Mouse (Mus musculus): ENCODE results near the gene Tbck. TPM values are rescaled to one million over a fixed set of nuclear protein-coding genes. Genes with fewer than 3 reads are reported as not detected.

The Tbck gene
- polyA plus RNA-seq, 1 experiment from 2014 or later: 21.6 TPM

GRCm38 (mm10) chr3:132808951-132809350, 125.0 kb downstream of the Tbck start:
- no peak overlapping the region for H3K4me2 ChIP-seq (replicated peaks; ENCODE audit: low read depth, low read length)
- H3K4me3 ChIP-seq (ENCODE audit: low read length): no peak overlapping the region
- WGBS: 82% methylated on average over 3 of the region's 3 CpGs
- no peaks in the 10 kb centered on the region for H3K27me3 ChIP-seq (ENCODE audit: control insufficient read depth, insufficient read depth, low read length)
- H3K9me3 ChIP-seq (ENCODE audit: control insufficient read depth, low read length): no peaks in the 10 kb centered on the region
- no peaks in the 10 kb centered on the region for H3K4me1 ChIP-seq (ENCODE audit: control insufficient read depth, insufficient read depth, low read length)
- H3K9ac ChIP-seq (ENCODE audit: low read depth, low read length): no peak overlapping the region
- ATAC-seq (ENCODE audit: low FRiP score, low TSS enrichment): no peak
- H3K27ac ChIP-seq (ENCODE audit: low read depth, low read length): no peak overlapping the region
- peaks cover 2% of the 10 kb centered on the region; the same call in 1 of the 2 replicates for H3K36me3 ChIP-seq (ENCODE audit: control insufficient read depth, insufficient read depth, low read length)

GRCm38 (mm10) chr3:132811791-132812190, 127.8 kb downstream of the Tbck start:
- H3K4me2 ChIP-seq (replicated peaks; ENCODE audit: low read depth, low read length): no peak overlapping the region
- no peak overlapping the region for H3K27ac ChIP-seq (ENCODE audit: low read depth, low read length)
- no peaks in the 10 kb centered on the region for H3K27me3 ChIP-seq (ENCODE audit: control insufficient read depth, insufficient read depth, low read length)
- no peaks in the 10 kb centered on the region for H3K4me1 ChIP-seq (ENCODE audit: control insufficient read depth, insufficient read depth, low read length)
- peaks cover 4% of the 10 kb centered on the region; the same call in 1 of the 2 replicates for H3K36me3 ChIP-seq (ENCODE audit: control insufficient read depth, insufficient read depth, low read length)
- no peak overlapping the region for H3K9ac ChIP-seq (ENCODE audit: low read depth, low read length)
- no peak for ATAC-seq (ENCODE audit: low FRiP score, low TSS enrichment)
- 62% methylated on average over 5 of the region's 5 CpGs for WGBS
- H3K4me3 ChIP-seq (ENCODE audit: low read length): no peak overlapping the region
- no peaks in the 10 kb centered on the region for H3K9me3 ChIP-seq (ENCODE audit: control insufficient read depth, low read length)

- Histone ChIP-seq H3K27ac (ENCODE audit: low read depth, low read length) (no peak overlapping the region), H3K4me1 (ENCODE audit: control insufficient read depth, insufficient read depth, low read length) (no peaks in the 10 kb centered on the region), H3K4me2 (replicated peaks; ENCODE audit: low read depth, low read length) (no peak overlapping the region), H3K4me3 (ENCODE audit: low read length) (no peak overlapping the region), H3K9me3 (ENCODE audit: control insufficient read depth, low read length) (no peaks in the 10 kb centered on the region), H3K27me3 (ENCODE audit: control insufficient read depth, insufficient read depth, low read length) (no peaks in the 10 kb centered on the region), H3K9ac (ENCODE audit: low read depth, low read length) (no peak overlapping the region), H3K36me3 (ENCODE audit: control insufficient read depth, insufficient read depth, low read length) (peaks cover 4% of the 10 kb centered on the region; the same call in 1 of the 2 replicates)
- no peak for ATAC-seq (ENCODE audit: low FRiP score, low TSS enrichment)
- 77% methylated on average over 5 of the region's 5 CpGs for WGBS
Measured at GRCm38 (mm10) chr3:132812356-132812755, 128.4 kb downstream of the Tbck start.

GRCm38 (mm10) chr3:132813147-132813546, 129.2 kb downstream of the Tbck start:
- peaks cover 4% of the 10 kb centered on the region; the same call in 1 of the 2 replicates for H3K36me3 ChIP-seq (ENCODE audit: control insufficient read depth, insufficient read depth, low read length)
- 82% methylated on average over 3 of the region's 3 CpGs for WGBS
- no peak overlapping the region for H3K9ac ChIP-seq (ENCODE audit: low read depth, low read length)
- no peak overlapping the region for H3K27ac ChIP-seq (ENCODE audit: low read depth, low read length)
- H3K4me3 ChIP-seq (ENCODE audit: low read length): no peak overlapping the region
- no peaks in the 10 kb centered on the region for H3K4me1 ChIP-seq (ENCODE audit: control insufficient read depth, insufficient read depth, low read length)
- no peaks in the 10 kb centered on the region for H3K9me3 ChIP-seq (ENCODE audit: control insufficient read depth, low read length)
- no peaks in the 10 kb centered on the region for H3K27me3 ChIP-seq (ENCODE audit: control insufficient read depth, insufficient read depth, low read length)
- ATAC-seq (ENCODE audit: low FRiP score, low TSS enrichment): 0 out of 2 replicates have a peak, but pooled peaks have one; percentile 35
- H3K4me2 ChIP-seq (replicated peaks; ENCODE audit: low read depth, low read length): no peak overlapping the region

GRCm38 (mm10) chr3:132813706-132814497, 130.0 kb downstream of the Tbck start:
- peaks cover 4% of the 10 kb centered on the region; the same call in 1 of the 2 replicates for H3K36me3 ChIP-seq (ENCODE audit: control insufficient read depth, insufficient read depth, low read length)
- H3K9ac ChIP-seq (ENCODE audit: low read depth, low read length): no peak overlapping the region
- ATAC-seq (ENCODE audit: low FRiP score, low TSS enrichment): no peak
- 76% methylated on average over 9 of the region's 9 CpGs for WGBS
- H3K9me3 ChIP-seq (ENCODE audit: control insufficient read depth, low read length): no peaks in the 10 kb centered on the region
- H3K4me2 ChIP-seq (replicated peaks; ENCODE audit: low read depth, low read length): no peak overlapping the region
- H3K4me1 ChIP-seq (ENCODE audit: control insufficient read depth, insufficient read depth, low read length): no peaks in the 10 kb centered on the region
- no peaks in the 10 kb centered on the region for H3K27me3 ChIP-seq (ENCODE audit: control insufficient read depth, insufficient read depth, low read length)
- H3K4me3 ChIP-seq (ENCODE audit: low read length): no peak overlapping the region
- no peak overlapping the region for H3K27ac ChIP-seq (ENCODE audit: low read depth, low read length)

- H3K9ac ChIP-seq (ENCODE audit: low read depth, low read length): no peak overlapping the region
- H3K4me1 ChIP-seq (ENCODE audit: control insufficient read depth, insufficient read depth, low read length): no peaks in the 10 kb centered on the region
- no peak overlapping the region for H3K4me3 ChIP-seq (ENCODE audit: low read length)
- no peak for ATAC-seq (ENCODE audit: low FRiP score, low TSS enrichment)
- no peaks in the 10 kb centered on the region for H3K9me3 ChIP-seq (ENCODE audit: control insufficient read depth, low read length)
- no peaks in the 10 kb centered on the region for H3K27me3 ChIP-seq (ENCODE audit: control insufficient read depth, insufficient read depth, low read length)
- no peak overlapping the region for H3K4me2 ChIP-seq (replicated peaks; ENCODE audit: low read depth, low read length)
- peaks cover 4% of the 10 kb centered on the region; the same call in 1 of the 2 replicates for H3K36me3 ChIP-seq (ENCODE audit: control insufficient read depth, insufficient read depth, low read length)
- WGBS: 87% methylated on average over 10 of the region's 10 CpGs
- H3K27ac ChIP-seq (ENCODE audit: low read depth, low read length): no peak overlapping the region
Measured at GRCm38 (mm10) chr3:132814791-132815496, 131.0 kb downstream of the Tbck start.

GRCm38 (mm10) chr3:132815497-132816326, 131.8 kb downstream of the Tbck start:
- ATAC-seq (ENCODE audit: low FRiP score, low TSS enrichment): no peak
- Histone ChIP-seq H3K4me1 (ENCODE audit: control insufficient read depth, insufficient read depth, low read length) (no peaks in the 10 kb centered on the region), H3K27ac (ENCODE audit: low read depth, low read length) (no peak overlapping the region), H3K36me3 (ENCODE audit: control insufficient read depth, insufficient read depth, low read length) (peaks cover 4% of the 10 kb centered on the region; the same call in 1 of the 2 replicates), H3K9me3 (ENCODE audit: control insufficient read depth, low read length) (no peaks in the 10 kb centered on the region), H3K4me2 (replicated peaks; ENCODE audit: low read depth, low read length) (no peak overlapping the region), H3K9ac (ENCODE audit: low read depth, low read length) (no peak overlapping the region), H3K27me3 (ENCODE audit: control insufficient read depth, insufficient read depth, low read length) (no peaks in the 10 kb centered on the region), H3K4me3 (ENCODE audit: low read length) (no peak overlapping the region)
- WGBS: 94% methylated on average over 4 of the region's 4 CpGs

GRCm38 (mm10) chr3:132819408-132819807, 135.5 kb downstream of the Tbck start:
- WGBS: 91% methylated on average over 2 of the region's 2 CpGs
- peaks cover 4% of the 10 kb centered on the region; the same call in 1 of the 2 replicates for H3K36me3 ChIP-seq (ENCODE audit: control insufficient read depth, insufficient read depth, low read length)

More at GRCm38 (mm10) chr3:132819408-132819807, 135.5 kb downstream of the Tbck start:
- H3K4me3 ChIP-seq (ENCODE audit: low read length): no peak overlapping the region
- H3K27ac ChIP-seq (ENCODE audit: low read depth, low read length): no peak overlapping the region
- no peak overlapping the region for H3K4me2 ChIP-seq (replicated peaks; ENCODE audit: low read depth, low read length)
- H3K9ac ChIP-seq (ENCODE audit: low read depth, low read length): no peak overlapping the region
- H3K4me1 ChIP-seq (ENCODE audit: control insufficient read depth, insufficient read depth, low read length): no peaks in the 10 kb centered on the region
- no peaks in the 10 kb centered on the region for H3K27me3 ChIP-seq (ENCODE audit: control insufficient read depth, insufficient read depth, low read length)
- ATAC-seq (ENCODE audit: low FRiP score, low TSS enrichment): no peak
- H3K9me3 ChIP-seq (ENCODE audit: control insufficient read depth, low read length): no peaks in the 10 kb centered on the region
